Mouse (Mus musculus) embryonic fibroblast, embryonic 13.5 days (primary cell): ENCODE data around the gene Rassf7.

ENCODE experiments used
- CTCF ChIP-seq: IDR thresholded peaks from 2 replicates; pipeline ENCODE4 v1.5.1; 2011; ENCODE audit warnings: mild to moderate bottlenecking, control low read depth, low read length, moderate library complexity, borderline replicate concordance; ENCODE audit not compliant: insufficient read depth
- POLR2A ChIP-seq: IDR thresholded peaks from 2 replicates; pipeline ENCODE4 v1.6.1; 2011; ENCODE audit warnings: low read depth, mild to moderate bottlenecking, control low read depth, low read length, moderate library complexity

GRCm38 (mm10) chr7:141231111-141231510 lies 15.5 kb downstream of the Rassf7 start:
- TF ChIP-seq CTCF, result no peak
- TF ChIP-seq POLR2A, result no peak
